ENCODE assay signal across 19 mouse cellular contexts in genomic region chr15:78681301-78681700, GRCm38 (mm10). TPM values are rescaled to one million over a fixed set of nuclear protein-coding genes. Genes with fewer than 3 reads are reported as not detected.
DNase-seq lines count a peak whose midpoint lies in the region; ATAC-seq and TF ChIP-seq lines count a peak whose summit lies in the region.
"Had no signal": no experiment of that assay in that cellular context is flagged by ENCODE, and none has a peak within 500 bp of the region (broad histone marks: within the 10 kb centered on the region; RNA-seq: fewer than 3 reads in every experiment).

No protein-coding gene starts in this region.

- peaks cover 75% of the 10 kb centered on the region for H3K4me1 ChIP-seq in midbrain, embryonic 10.5 days
- H3K4me1 ChIP-seq in midbrain, postnatal 0 days (ENCODE audit: insufficient read depth, low read length), result peaks cover 10% of the 10 kb centered on the region
- peaks cover 19% of the 10 kb centered on the region for H3K4me1 ChIP-seq in forebrain, embryonic 14.5 days (ENCODE audit: control insufficient read depth, insufficient read depth, low read length)
- H3K4me1 ChIP-seq in hindbrain, embryonic 15.5 days (replicated peaks), result peaks cover 59% of the 10 kb centered on the region
- H3K4me1 ChIP-seq in thymus, adult 2 months (replicated peaks; ENCODE audit: control insufficient read depth, insufficient read depth, low read length), result peaks cover 31% of the 10 kb centered on the region

- peak; percentile 24 for DNase-seq in gastrocnemius, postnatal 10 days
- no peak for DNase-seq in gastrocnemius, postnatal 36 days
- no peak for DNase-seq in midbrain, embryonic 10.5 days (ENCODE audit: low spot score)
- DNase-seq in midbrain, postnatal 0 days (ENCODE audit: low spot score), result no peak
- no peak for DNase-seq in forebrain, embryonic 14.5 days (ENCODE audit: low spot score)
- DNase-seq in right cerebral cortex, postnatal 25 days, result no peak
- DNase-seq in thymus, adult 2 months, result no peak
- DNase-seq: adrenal gland, adult 8-10 months; cerebellum, adult 9-11 months; embryo, embryonic 11 days; heart, postnatal 14 days; kidney, postnatal 10 days; lung, postnatal 36 days; thymus, postnatal 4 days had no signal

- H3K9ac ChIP-seq in midbrain, postnatal 0 days (replicated peaks; ENCODE audit: low read length, poor library complexity, severe bottlenecking), result no peak overlapping the region
- H3K9ac ChIP-seq in forebrain, embryonic 14.5 days (ENCODE audit: low read length), result no peak overlapping the region
- H3K9ac ChIP-seq in hindbrain, embryonic 15.5 days, result no peak overlapping the region
- H3K9ac ChIP-seq: intestine, embryonic 15.5 days; neural tube, embryonic 12.5 days had no signal

- peak overlapping the region; percentile 78 for H3K27ac ChIP-seq in midbrain, embryonic 10.5 days (replicated peaks)
- H3K27ac ChIP-seq in midbrain, postnatal 0 days (ENCODE audit: low read depth, low read length), result no peak overlapping the region
- H3K27ac ChIP-seq in forebrain, embryonic 14.5 days (ENCODE audit: low read depth, low read length), result 0 out of 2 replicates have a peak overlapping the region, but pooled peaks have one; percentile 14
- H3K27ac ChIP-seq in hindbrain, embryonic 15.5 days (replicated peaks), result 0 out of 2 replicates have a peak overlapping the region, but pooled peaks have one; percentile 4
- no peak overlapping the region for H3K27ac ChIP-seq in thymus, adult 2 months (ENCODE audit: control insufficient read depth, insufficient read depth, low read length)
- H3K27ac ChIP-seq: intestine, embryonic 15.5 days had no signal

- H3K4me2 ChIP-seq in midbrain, postnatal 0 days (ENCODE audit: low read depth, low read length, poor library complexity, severe bottlenecking), result no peak overlapping the region
- H3K4me2 ChIP-seq in forebrain, embryonic 14.5 days (ENCODE audit: low read length), result no peak overlapping the region
- H3K4me2 ChIP-seq in hindbrain, embryonic 15.5 days, result no peak overlapping the region
- H3K4me2 ChIP-seq: intestine, embryonic 15.5 days; neural tube, embryonic 12.5 days had no signal

- TF ChIP-seq POLR2A in thymus, adult 2 months (IDR thresholded peaks at IDR 0.05; ENCODE audit: control insufficient read depth, extremely low read depth, insufficient read depth, low read length, poor library complexity), result no peak

- TF ChIP-seq CTCF in midbrain, postnatal 0 days (IDR thresholded peaks at IDR 0.05), result no peak
- TF ChIP-seq CTCF in thymus, adult 2 months (IDR thresholded peaks at IDR 0.05; ENCODE audit: borderline replicate concordance, control insufficient read depth, extremely low read depth, insufficient read depth, low read length, poor library complexity), result no peak

- H3K4me3 ChIP-seq in midbrain, embryonic 10.5 days, result no peak overlapping the region
- H3K4me3 ChIP-seq in midbrain, postnatal 0 days (ENCODE audit: low read depth, low read length), result no peak overlapping the region
- no peak overlapping the region for H3K4me3 ChIP-seq in forebrain, embryonic 14.5 days (ENCODE audit: low read depth, low read length)
- H3K4me3 ChIP-seq in hindbrain, embryonic 15.5 days, result no peak overlapping the region
- H3K4me3 ChIP-seq in thymus, adult 2 months (ENCODE audit: control insufficient read depth, insufficient read depth, low read length), result no peak overlapping the region
- H3K4me3 ChIP-seq: intestine, embryonic 15.5 days; neural tube, embryonic 12.5 days had no signal

- peaks cover 65% of the 10 kb centered on the region for H3K27me3 ChIP-seq in midbrain, embryonic 10.5 days (ENCODE audit: low read depth, poor library complexity, severe bottlenecking)
- H3K27me3 ChIP-seq in midbrain, postnatal 0 days (ENCODE audit: insufficient read depth, low read length), result no peaks in the 10 kb centered on the region
- H3K27me3 ChIP-seq in forebrain, embryonic 14.5 days (replicated peaks; ENCODE audit: control insufficient read depth, insufficient read depth, low read length), result no peaks in the 10 kb centered on the region
- H3K27me3 ChIP-seq in hindbrain, embryonic 15.5 days, result no peaks in the 10 kb centered on the region
- no peaks in the 10 kb centered on the region for H3K27me3 ChIP-seq in thymus, adult 2 months (ENCODE audit: control insufficient read depth, insufficient read depth, low read length)
- H3K27me3 ChIP-seq: neural tube, embryonic 12.5 days had no signal

- 84% methylated on average over 8 of the region's 8 CpGs for WGBS in midbrain, embryonic 10.5 days
- WGBS in midbrain, postnatal 0 days, result 77% methylated on average over 8 of the region's 8 CpGs
- WGBS in forebrain, embryonic 14.5 days, result 82% methylated on average over 8 of the region's 8 CpGs
- WGBS in hindbrain, embryonic 15.5 days, result 72% methylated on average over 8 of the region's 8 CpGs
- 97% methylated on average over 8 of the region's 8 CpGs for WGBS in thymus, adult 2 months

- ATAC-seq in midbrain, postnatal 0 days (ENCODE audit: low FRiP score), result no peak
- ATAC-seq in forebrain, embryonic 14.5 days, result no peak
- ATAC-seq in hindbrain, embryonic 15.5 days (ENCODE audit: low FRiP score, low read depth), result no peak
- ATAC-seq: intestine, embryonic 15.5 days had no signal

- intact Hi-C loops in gastrocnemius, postnatal 36 days (cut with DNase I), result no loop called here

- no peaks in the 10 kb centered on the region for H3K9me3 ChIP-seq in midbrain, embryonic 10.5 days (replicated peaks)
- H3K9me3 ChIP-seq in midbrain, postnatal 0 days (ENCODE audit: low read length), result no peaks in the 10 kb centered on the region
- no peaks in the 10 kb centered on the region for H3K9me3 ChIP-seq in forebrain, embryonic 14.5 days (replicated peaks; ENCODE audit: control insufficient read depth, low read length)
- H3K9me3 ChIP-seq in hindbrain, embryonic 15.5 days, result no peaks in the 10 kb centered on the region
- H3K9me3 ChIP-seq: G1E; intestine, embryonic 15.5 days; neural tube, embryonic 12.5 days had no signal

- H3K36me3 ChIP-seq in midbrain, embryonic 10.5 days, result no peaks in the 10 kb centered on the region
- H3K36me3 ChIP-seq in midbrain, postnatal 0 days (ENCODE audit: insufficient read depth, low read length), result no peaks in the 10 kb centered on the region; the same call in 1 of the 2 replicates
- no peaks in the 10 kb centered on the region for H3K36me3 ChIP-seq in forebrain, embryonic 14.5 days (ENCODE audit: control insufficient read depth, insufficient read depth, low read length)
- H3K36me3 ChIP-seq in hindbrain, embryonic 15.5 days, result no peaks in the 10 kb centered on the region
- no peaks in the 10 kb centered on the region for H3K36me3 ChIP-seq in thymus, adult 2 months (ENCODE audit: control insufficient read depth, insufficient read depth, low read length)
- H3K36me3 ChIP-seq: G1E; intestine, embryonic 15.5 days; neural tube, embryonic 12.5 days had no signal

RNA-seq across cellular contexts. Expression of gene Elfn2, which starts 37.3 kb away (rescaled TPM):
- under 1 TPM; 0.20 to 0.23 TPM for total RNA-seq in gastrocnemius, postnatal 10 days (2021)
- total RNA-seq in gastrocnemius, postnatal 36 days (2021), result under 1 TPM; 0.02 to 0.08 TPM
- polyA plus RNA-seq in midbrain, embryonic 10.5 days (2016; fragmentation: Nextera tagmentation; extraction: Ambion mirVana), result 0.23 and 0.26 TPM in 2 replicates
- total RNA-seq in midbrain, postnatal 0 days (2014; rRNA removed), result 44.6 and 52.1 TPM in 2 replicates
- 10.2 and 10.7 TPM in 2 replicates for polyA plus RNA-seq in midbrain, postnatal 0 days (2015; fragmentation: Nextera tagmentation; extraction: Ambion mirVana)
- 3.7 and 5.3 TPM in 2 replicates for polyA plus RNA-seq in forebrain, embryonic 14.5 days (2014; fragmentation: Nextera tagmentation; extraction: Ambion mirVana)
- 10.6 and 11.7 TPM in 2 replicates for polyA plus RNA-seq in hindbrain, embryonic 15.5 days (2015; fragmentation: Nextera tagmentation; extraction: Ambion mirVana)
- 4.7 and 8.4 TPM in 2 replicates for polyA plus RNA-seq in thymus, adult 2 months (2012; rRNA removed)
- polyA plus RNA-seq: G1E; liver, embryonic 16.5 days had no signal

Comparison
In these comparisons a context has a peak if more than half of its experiments do, and no peak if none do; other contexts are left out.
1. H3K27ac ChIP-seq: peak in midbrain, embryonic 10.5 days (single experiment), forebrain, embryonic 14.5 days (single experiment) and hindbrain, embryonic 15.5 days (single experiment); none in midbrain, postnatal 0 days (single experiment) and thymus, adult 2 months (single experiment).